Mouse (Mus musculus) erythroblast, embryonic 14.5 days (primary cell): ENCODE measurements around the gene Trak1. TPM values are rescaled to one million over a fixed set of nuclear protein-coding genes. Genes with fewer than 3 reads are reported as not detected.

ENCODE experiments used
- H3K27me3 ChIP-seq: 2 replicates; pipeline ENCODE4 v1.6.1; 2012; ENCODE audit warnings: inconsistent platforms; ENCODE audit not compliant: control insufficient read depth
- H3K36me3 ChIP-seq: 2 replicates; pipeline ENCODE4 v1.6.1; 2012; ENCODE audit warnings: mild to moderate bottlenecking, inconsistent platforms; ENCODE audit not compliant: control insufficient read depth
- H3K4me1 ChIP-seq: 2 replicates; pipeline ENCODE4 v1.6.1; 2012; ENCODE audit warnings: inconsistent platforms; ENCODE audit not compliant: control insufficient read depth
- H3K4me3 ChIP-seq: replicated peaks from 2 replicates; pipeline ENCODE3; 2012; ENCODE audit warnings: moderate library complexity, mild to moderate bottlenecking, inconsistent platforms
- H3K9me3 ChIP-seq: 2 replicates; pipeline ENCODE4 v1.6.1; 2012; ENCODE audit warnings: low read length, inconsistent platforms, mixed read lengths; ENCODE audit not compliant: control insufficient read depth
- GATA1 ChIP-seq: IDR thresholded peaks from 2 replicates; pipeline ENCODE4 v1.6.1; 2012; ENCODE audit warnings: low read length, inconsistent platforms, mixed read lengths
- TAL1 ChIP-seq: IDR thresholded peaks from 3 replicates; pipeline ENCODE4 v1.6.1; 2012; ENCODE audit warnings: low read length, inconsistent platforms, mixed read lengths
- polyA plus RNA-seq: library from polyadenylated mRNA; stranded (reverse); fragments of >175 nt; gene quantifications from 2 replicates; pipeline ENCODE4 v1.2.3, GENCODE M21; 2012

The Trak1 gene
- polyA plus RNA-seq, 1 experiment: 1.2 TPM

DNA sequence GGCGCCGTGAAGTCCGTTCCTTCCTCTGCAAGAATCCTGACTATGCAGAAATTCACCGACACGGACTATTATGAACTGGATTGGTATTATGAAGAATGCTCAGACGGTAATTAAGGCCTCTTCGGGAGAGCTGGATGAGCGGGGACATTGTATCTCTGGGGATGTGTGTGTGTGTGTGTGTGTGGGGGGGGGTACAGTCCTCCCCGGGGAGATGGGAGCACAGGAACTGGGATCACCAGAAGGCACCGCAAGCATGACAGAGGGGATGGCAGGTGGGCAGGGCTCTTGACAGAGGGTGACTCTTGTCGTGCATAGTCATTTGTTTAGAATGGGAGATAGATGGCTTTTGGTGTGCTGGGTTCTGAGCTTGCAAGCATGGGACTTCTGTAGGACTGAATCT is 106.4 kb downstream of the Trak1 start:
- no peaks in the 10 kb centered on the region for H3K27me3 ChIP-seq
- TF ChIP-seq TAL1: no peak
- H3K36me3 ChIP-seq: no peaks in the 10 kb centered on the region
- no peaks in the 10 kb centered on the region for H3K9me3 ChIP-seq
- no peak overlapping the region for H3K4me3 ChIP-seq
- H3K4me1 ChIP-seq: peaks cover 6% of the 10 kb centered on the region

GRCm38 (mm10) chr9:121405088-121405681 is 107.9 kb downstream of the Trak1 start:
- H3K4me3 ChIP-seq: no peak overlapping the region
- no peak for TF ChIP-seq TAL1
- H3K36me3 ChIP-seq: no peaks in the 10 kb centered on the region
- H3K27me3 ChIP-seq: no peaks in the 10 kb centered on the region
- no peaks in the 10 kb centered on the region for H3K9me3 ChIP-seq
- H3K4me1 ChIP-seq: peaks cover 6% of the 10 kb centered on the region

- TF ChIP-seq GATA1: no peak
- no peak for TF ChIP-seq TAL1
- Histone ChIP-seq H3K27me3 (no peaks in the 10 kb centered on the region), H3K9me3 (no peaks in the 10 kb centered on the region), H3K36me3 (no peaks in the 10 kb centered on the region), H3K4me3 (no peak overlapping the region), H3K4me1 (peaks cover 6% of the 10 kb centered on the region)
Measured at GRCm38 (mm10) chr9:121405792-121406191, 108.5 kb downstream of the Trak1 start.

- TF ChIP-seq TAL1 (no peak), GATA1 (no peak)
- peaks cover 4% of the 10 kb centered on the region for H3K4me1 ChIP-seq
- H3K9me3 ChIP-seq: peaks cover 7% of the 10 kb centered on the region
- no peak overlapping the region for H3K4me3 ChIP-seq
- peaks cover 3% of the 10 kb centered on the region for H3K36me3 ChIP-seq
- H3K27me3 ChIP-seq: no peaks in the 10 kb centered on the region
Measured at GRCm38 (mm10) chr9:121414237-121414636, 116.9 kb downstream of the Trak1 start.

DNA sequence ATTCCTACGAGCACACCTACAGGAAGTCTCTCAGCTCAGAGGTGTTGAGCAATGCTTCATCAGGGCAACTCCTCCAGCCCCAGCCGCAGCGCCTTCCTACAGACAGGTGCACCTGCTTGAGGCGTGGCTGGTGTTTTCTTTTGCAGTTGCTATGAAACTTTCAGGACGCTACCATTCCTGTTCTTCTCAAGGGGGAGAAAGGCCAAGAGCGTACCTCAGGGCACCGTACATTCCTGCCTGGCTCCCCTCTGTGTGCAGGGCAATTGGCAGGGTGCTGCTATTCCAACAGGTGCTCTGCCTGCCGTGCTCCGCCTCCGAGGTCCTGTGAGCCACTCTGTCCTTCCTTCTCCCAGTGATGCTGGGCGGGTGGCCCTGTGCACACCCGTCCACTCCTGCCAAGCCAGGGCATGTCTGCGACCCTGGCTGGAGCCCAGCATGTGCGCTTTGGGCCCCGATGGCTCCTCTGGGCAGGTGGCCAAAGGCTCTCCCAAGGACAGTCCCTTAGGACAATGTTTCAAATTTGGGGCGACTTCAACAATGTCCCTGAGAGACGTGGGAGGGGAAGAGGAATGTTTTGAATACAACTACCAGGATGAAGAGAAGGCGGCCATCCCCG is 118.4 kb downstream of the Trak1 start:
- TF ChIP-seq GATA1 (no peak), TAL1 (no peak)
- Histone ChIP-seq H3K4me1 (peaks cover 10% of the 10 kb centered on the region), H3K9me3 (peaks cover 7% of the 10 kb centered on the region), H3K4me3 (no peak overlapping the region), H3K27me3 (no peaks in the 10 kb centered on the region), H3K36me3 (peaks cover 3% of the 10 kb centered on the region)

DNA sequence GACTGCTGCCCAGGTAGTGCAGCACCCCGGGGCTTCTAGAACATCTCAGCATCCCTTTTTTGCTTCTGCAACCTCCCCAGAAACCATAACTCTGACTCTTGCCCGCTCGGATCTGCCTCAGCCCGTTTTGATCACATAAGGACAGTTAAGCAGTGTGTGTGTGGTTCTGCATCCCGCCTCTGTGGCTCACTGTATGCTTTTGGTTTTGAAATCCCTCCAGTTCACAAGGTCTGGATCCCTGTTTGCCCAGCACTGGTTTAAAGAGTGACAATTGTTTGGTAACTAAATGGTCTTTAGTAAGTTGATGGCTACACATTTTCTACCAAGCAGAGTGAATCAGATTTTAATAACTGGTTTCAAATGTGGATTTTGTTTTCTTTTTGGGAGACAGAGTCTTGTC is 119.2 kb downstream of the Trak1 start:
- Histone ChIP-seq H3K36me3 (peaks cover 3% of the 10 kb centered on the region), H3K27me3 (no peaks in the 10 kb centered on the region), H3K9me3 (peaks cover 7% of the 10 kb centered on the region), H3K4me3 (no peak overlapping the region), H3K4me1 (peaks cover 11% of the 10 kb centered on the region)
- TF ChIP-seq TAL1: no peak
- TF ChIP-seq GATA1: no peak

DNA sequence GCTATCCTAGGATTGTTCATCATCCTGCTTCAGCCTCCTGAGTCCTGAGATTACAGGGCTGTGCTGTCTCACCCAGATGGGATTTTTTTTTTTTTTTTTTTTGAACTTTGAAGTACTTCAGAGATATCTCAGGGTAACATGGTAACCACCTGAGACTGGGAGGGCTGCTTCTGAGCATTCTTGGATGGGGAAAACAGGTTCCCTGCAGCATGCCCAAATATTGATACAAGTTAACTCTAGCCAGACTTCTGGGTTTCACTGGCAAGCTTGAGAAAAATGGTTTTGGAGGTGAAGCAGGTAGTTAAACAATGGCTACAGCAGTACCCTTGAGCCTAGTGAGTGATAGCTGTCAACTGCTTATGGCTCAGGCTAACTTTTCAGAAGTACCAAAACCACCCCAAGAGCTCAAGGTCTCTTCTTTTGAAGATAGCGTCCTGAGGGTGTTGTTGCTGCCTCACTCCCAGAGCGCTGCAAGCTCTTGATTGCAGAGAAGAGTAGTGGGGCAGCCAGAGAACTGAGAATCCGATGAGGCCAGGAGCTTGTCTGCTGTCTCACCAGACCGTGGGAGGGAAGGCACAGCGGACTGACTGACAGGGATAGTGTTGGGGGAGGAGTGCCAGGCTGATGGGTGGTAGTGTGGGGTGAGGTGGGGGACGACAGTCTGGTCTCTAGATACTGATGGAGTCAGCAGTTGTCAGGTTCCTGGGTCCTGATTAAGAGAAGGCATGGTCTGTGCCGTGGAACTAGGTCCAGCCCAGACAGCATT is 119.8 kb downstream of the Trak1 start:
- Histone ChIP-seq H3K27me3 (no peaks in the 10 kb centered on the region), H3K36me3 (peaks cover 3% of the 10 kb centered on the region), H3K4me1 (peaks cover 16% of the 10 kb centered on the region), H3K4me3 (no peak overlapping the region), H3K9me3 (peaks cover 7% of the 10 kb centered on the region)
- TF ChIP-seq GATA1: no peak
- no peak for TF ChIP-seq TAL1

- H3K36me3 ChIP-seq: no peaks in the 10 kb centered on the region; the same call in 1 of the 2 replicates
- H3K4me1 ChIP-seq: peaks cover 33% of the 10 kb centered on the region
- TF ChIP-seq TAL1 (no peak), GATA1 (no peak)
- peaks cover 3% of the 10 kb centered on the region; the same call in 1 of the 2 replicates for H3K9me3 ChIP-seq
- H3K4me3 ChIP-seq: no peak overlapping the region
- no peaks in the 10 kb centered on the region for H3K27me3 ChIP-seq
Measured at GRCm38 (mm10) chr9:121419011-121419410, 121.7 kb downstream of the Trak1 start.

GRCm38 (mm10) chr9:121419573-121419972 is 122.3 kb downstream of the Trak1 start:
- TF ChIP-seq GATA1 (no peak), TAL1 (no peak)
- peaks cover 3% of the 10 kb centered on the region; the same call in 1 of the 2 replicates for H3K9me3 ChIP-seq
- H3K4me1 ChIP-seq: peaks cover 39% of the 10 kb centered on the region
- H3K36me3 ChIP-seq: peaks cover 3% of the 10 kb centered on the region; the same call in 1 of the 2 replicates
- no peaks in the 10 kb centered on the region for H3K27me3 ChIP-seq
- no peak overlapping the region for H3K4me3 ChIP-seq
